8 mouse cellular contexts compared by ENCODE assay signal in the genomic region with DNA sequence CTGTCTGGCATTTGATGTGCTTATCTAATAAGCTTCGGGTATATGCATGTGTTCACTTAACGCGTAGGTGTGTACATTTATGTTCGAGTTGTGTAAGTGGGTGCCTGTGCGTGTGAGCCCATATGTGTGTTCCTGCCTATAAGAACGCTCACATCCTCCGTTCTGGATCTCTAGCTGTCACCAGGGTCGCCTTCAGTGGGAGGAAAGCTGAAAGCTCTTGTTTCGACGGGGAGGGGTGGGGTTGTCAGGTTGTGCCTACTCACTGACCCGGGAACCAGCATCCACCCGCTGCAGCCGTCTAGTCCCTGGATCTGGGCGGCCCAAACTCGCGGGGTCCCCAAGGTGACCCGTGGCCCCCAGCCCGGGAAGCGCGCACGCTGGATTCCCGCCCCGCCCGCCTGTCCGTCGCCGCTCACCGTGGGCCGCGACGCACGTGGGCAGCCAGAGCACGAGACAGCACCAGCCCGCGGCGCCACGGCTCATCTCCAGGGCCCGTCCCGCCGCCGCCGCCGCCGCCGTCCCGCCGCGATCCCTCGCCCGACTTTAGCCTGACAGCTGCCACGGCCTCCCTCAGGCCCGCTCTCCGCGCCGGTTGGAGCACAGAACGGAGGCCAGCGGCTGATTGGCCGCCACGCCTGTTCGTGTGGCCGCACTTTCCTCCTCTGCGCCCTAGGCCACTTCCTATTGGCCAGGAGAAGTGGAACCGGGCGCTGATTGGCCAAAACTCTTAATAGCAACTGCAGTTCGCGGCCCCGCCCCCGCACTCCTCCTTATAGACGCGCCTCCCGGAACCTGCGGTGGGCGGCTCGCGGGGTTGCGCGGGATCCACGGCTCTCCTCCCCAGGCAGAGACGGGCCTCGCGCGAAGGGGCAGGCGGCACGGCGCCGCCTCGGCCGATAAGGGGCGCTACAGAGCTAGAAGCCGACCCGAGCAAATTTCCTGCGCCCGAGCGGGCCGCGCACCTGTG. TPM values are rescaled to one million over a fixed set of nuclear protein-coding genes. Genes with fewer than 3 reads are reported as not detected.
DNase-seq lines count a peak whose midpoint lies in the region; ATAC-seq and TF ChIP-seq lines count a peak whose summit lies in the region.

A gene (plus strand): TSS at position 818 of the 967 bp plus-strand sequence.

- peak within 1 kb of the TSS; percentile 82 for H3K9ac ChIP-seq in embryonic facial prominence, embryonic 15.5 days
- H3K9ac ChIP-seq in limb, embryonic 14.5 days (ENCODE audit: low read depth, low read length, severe bottlenecking): peak within 1 kb of the TSS; percentile 84
- H3K9ac ChIP-seq in midbrain, postnatal 0 days (replicated peaks; ENCODE audit: low read length, poor library complexity, severe bottlenecking): peak within 1 kb of the TSS; percentile 91

- peak within 1 kb of the TSS; percentile 97 for H3K4me2 ChIP-seq in embryonic facial prominence, embryonic 15.5 days (replicated peaks)
- H3K4me2 ChIP-seq in limb, embryonic 14.5 days (replicated peaks; ENCODE audit: low read depth, low read length, severe bottlenecking): peak within 1 kb of the TSS; percentile 96
- peak within 1 kb of the TSS; percentile 85 for H3K4me2 ChIP-seq in midbrain, postnatal 0 days (ENCODE audit: low read depth, low read length, poor library complexity, severe bottlenecking)

- H3K27ac ChIP-seq in bone marrow, adult 2 months (ENCODE audit: control insufficient read depth, insufficient read depth, low read depth, low read length, poor library complexity): peak within 1 kb of the TSS; percentile 90
- peak within 1 kb of the TSS; percentile 95 for H3K27ac ChIP-seq in embryonic facial prominence, embryonic 15.5 days (replicated peaks)
- peak within 1 kb of the TSS; percentile 93 for H3K27ac ChIP-seq in limb, embryonic 14.5 days (replicated peaks; ENCODE audit: low read depth, low read length)
- peak within 1 kb of the TSS; percentile 95 for H3K27ac ChIP-seq in midbrain, postnatal 0 days (ENCODE audit: low read depth, low read length)

- H3K27me3 ChIP-seq in embryonic facial prominence, embryonic 15.5 days: no peaks in the 10 kb centered on the region
- H3K27me3 ChIP-seq in limb, embryonic 14.5 days (ENCODE audit: control insufficient read depth, insufficient read depth, low read length): no peaks in the 10 kb centered on the region
- H3K27me3 ChIP-seq in midbrain, postnatal 0 days (ENCODE audit: insufficient read depth, low read length): no peaks in the 10 kb centered on the region

- H3K9me3 ChIP-seq in embryonic facial prominence, embryonic 15.5 days (replicated peaks): no peaks in the 10 kb centered on the region
- H3K9me3 ChIP-seq in limb, embryonic 14.5 days (ENCODE audit: control insufficient read depth, low read length): no peaks in the 10 kb centered on the region
- H3K9me3 ChIP-seq in midbrain, postnatal 0 days (ENCODE audit: low read length): no peaks in the 10 kb centered on the region

- ATAC-seq in embryonic facial prominence, embryonic 15.5 days (ENCODE audit: insufficient number of reproducible peaks, low FRiP score, low TSS enrichment, low read depth): peak; percentile 94
- ATAC-seq in limb, embryonic 14.5 days (ENCODE audit: low FRiP score, low read depth): peak; percentile 93
- peak; percentile 93 for ATAC-seq in midbrain, postnatal 0 days (ENCODE audit: low FRiP score)

- WGBS in bone marrow, adult 2 months: 1% methylated on average over 94 of the region's 96 CpGs
- 2% methylated on average over 94 of the region's 96 CpGs for WGBS in embryonic facial prominence, embryonic 15.5 days
- WGBS in limb, embryonic 14.5 days: 4% methylated on average over 72 of the region's 96 CpGs
- WGBS in midbrain, postnatal 0 days: 3% methylated on average over 88 of the region's 96 CpGs

- TF ChIP-seq CTCF in bone marrow, adult 2 months (IDR thresholded peaks at IDR 0.05; ENCODE audit: control insufficient read depth, insufficient read depth, low read length): peak; percentile 33; the same call in 1 of the 2 replicates
- TF ChIP-seq CTCF in midbrain, postnatal 0 days (IDR thresholded peaks at IDR 0.05): peak; percentile 73

- H3K4me1 ChIP-seq in bone marrow, adult 2 months (ENCODE audit: control insufficient read depth, insufficient read depth, low read length): no peaks in the 10 kb centered on the region; the same call in 1 of the 2 replicates
- peaks cover 24% of the 10 kb centered on the region for H3K4me1 ChIP-seq in embryonic facial prominence, embryonic 15.5 days
- peaks cover 25% of the 10 kb centered on the region for H3K4me1 ChIP-seq in limb, embryonic 14.5 days (ENCODE audit: control insufficient read depth, insufficient read depth, low read length)
- H3K4me1 ChIP-seq in midbrain, postnatal 0 days (ENCODE audit: insufficient read depth, low read length): peaks cover 9% of the 10 kb centered on the region

- H3K36me3 ChIP-seq in embryonic facial prominence, embryonic 15.5 days: peaks cover 12% of the 10 kb centered on the region; the same call in 1 of the 2 replicates
- H3K36me3 ChIP-seq in limb, embryonic 14.5 days (ENCODE audit: control insufficient read depth, insufficient read depth, low read length): peaks cover 14% of the 10 kb centered on the region
- H3K36me3 ChIP-seq in midbrain, postnatal 0 days (ENCODE audit: insufficient read depth, low read length): peaks cover 7% of the 10 kb centered on the region

- H3K4me3 ChIP-seq in bone marrow, adult 2 months (replicated peaks; ENCODE audit: control insufficient read depth, low read depth, low read length): peak within 1 kb of the TSS; percentile 90
- peak within 1 kb of the TSS; percentile 84 for H3K4me3 ChIP-seq in embryonic facial prominence, embryonic 15.5 days (replicated peaks)
- H3K4me3 ChIP-seq in limb, embryonic 14.5 days (replicated peaks; ENCODE audit: low read length): peak within 1 kb of the TSS; percentile 80
- H3K4me3 ChIP-seq in midbrain, postnatal 0 days (ENCODE audit: low read depth, low read length): peak within 1 kb of the TSS; percentile 85

- DNase-seq in 416B (ENCODE audit: low read depth): peak; percentile 99
- DNase-seq in heart, adult 8-10 months (ENCODE audit: low spot score): peak; percentile 99
- DNase-seq in kidney, adult 9 months: peak; percentile 99
- peak; percentile 100 for DNase-seq in limb, embryonic 14.5 days (ENCODE audit: low spot score)
- peak; percentile 100 for DNase-seq in midbrain, postnatal 0 days (ENCODE audit: low spot score)
- peak; percentile 97 for DNase-seq in spleen, postnatal 14 days (ENCODE audit: low spot score in 2 of 2)

- peak; percentile 71; the same call in 1 of the 2 replicates for TF ChIP-seq POLR2A in bone marrow, adult 2 months (IDR thresholded peaks at IDR 0.05; ENCODE audit: borderline replicate concordance, control insufficient read depth, low read depth, low read length)
- TF ChIP-seq POLR2A in limb, embryonic 14.5 days (IDR thresholded peaks at IDR 0.05; ENCODE audit: borderline replicate concordance, extremely low read depth, insufficient read depth, insufficient read length): 0 out of 2 replicates have a peak, but pooled peaks have one; percentile 42

RNA-seq across cellular contexts. Expression of the gene that starts here (rescaled TPM):
- polyA plus RNA-seq in bone marrow, adult 2 months (2011; ENCODE audit: insufficient read depth, insufficient read length, low replicate concordance, missing spikeins): 87.1 and 97.5 TPM in 2 replicates
- 440 and 448 TPM in 2 replicates for polyA plus RNA-seq in embryonic facial prominence, embryonic 15.5 days (2015; fragmentation: Nextera tagmentation; extraction: Ambion mirVana)
- 100 to 1,000 TPM; 135 to 164 (median 150) TPM for total RNA-seq in heart, adult 8-10 months (2022)
- polyA plus RNA-seq in limb, embryonic 14.5 days (2012; rRNA removed): 203 and 247 TPM in 2 replicates
- polyA plus RNA-seq in limb, embryonic 14.5 days (2014; fragmentation: Nextera tagmentation; extraction: Ambion mirVana): 416 and 417 TPM in 2 replicates
- total RNA-seq in midbrain, postnatal 0 days (2014; rRNA removed): 176 and 203 TPM in 2 replicates
- 502 and 505 TPM in 2 replicates for polyA plus RNA-seq in midbrain, postnatal 0 days (2015; fragmentation: Nextera tagmentation; extraction: Ambion mirVana)

Comparison
In these comparisons a context has a peak if more than half of its experiments do, and no peak if none do; other contexts are left out.
1. Peak in every context shown above with its lines: DNase-seq, ATAC-seq, H3K4me3 ChIP-seq and H3K27ac ChIP-seq.